Mouse (Mus musculus): ENCODE data around the gene Adam12. TPM values are rescaled to one million over a fixed set of nuclear protein-coding genes. Genes with fewer than 3 reads are reported as not detected.

Adam12 gene
- total RNA-seq, 2 experiments from 2014 or later, result 16.3 to 16.8 TPM

- DNase-seq (ENCODE audit: low spot score in 2 of 2), result no peak
These were observed 209.6 kb downstream of the Adam12 start for GRCm38 (mm10) chr7:134022157-134022885.

GRCm38 (mm10) chr7:134015226-134015625 is 216.7 kb downstream of the Adam12 start:
- DNase-seq (ENCODE audit: low spot score in 2 of 2), result no peak

GRCm38 (mm10) chr7:134014733-134015132 is 217.2 kb downstream of the Adam12 start:
- peak; percentile 28 to 48 for DNase-seq (ENCODE audit: low spot score in 2 of 2)

GRCm38 (mm10) chr7:134009157-134009556 is 222.8 kb downstream of the Adam12 start:
- no peak for DNase-seq (ENCODE audit: low spot score in 2 of 2)

- DNase-seq (ENCODE audit: low spot score in 2 of 2), result no peak
These were observed 224.0 kb downstream of the Adam12 start for GRCm38 (mm10) chr7:134007942-134008361.

GRCm38 (mm10) chr7:134001581-134001980 is 230.4 kb downstream of the Adam12 start:
- DNase-seq (ENCODE audit: low spot score in 2 of 2), result no peak

- no peak for DNase-seq (ENCODE audit: low spot score in 2 of 2)
These were observed 241.0 kb downstream of the Adam12 start for GRCm38 (mm10) chr7:133990930-133991329.

- no peak for DNase-seq (ENCODE audit: low spot score in 2 of 2)
These were observed 243.6 kb downstream of the Adam12 start for GRCm38 (mm10) chr7:133988356-133988755.

GRCm38 (mm10) chr7:133986201-133986600 is 245.7 kb downstream of the Adam12 start:
- no peak for DNase-seq (ENCODE audit: low spot score in 2 of 2)

- no peak for DNase-seq (ENCODE audit: low spot score in 2 of 2)
These were observed 246.3 kb downstream of the Adam12 start for GRCm38 (mm10) chr7:133985648-133986047.

GRCm38 (mm10) chr7:133976388-133977122 is 255.4 kb downstream of the Adam12 start:
- DNase-seq (ENCODE audit: low spot score in 2 of 2), result no peak

GRCm38 (mm10) chr7:133971086-133971485 is 260.9 kb downstream of the Adam12 start:
- DNase-seq (ENCODE audit: low spot score in 2 of 2), result no peak

- no peak for DNase-seq (ENCODE audit: low spot score in 2 of 2)
These were observed 261.5 kb downstream of the Adam12 start for GRCm38 (mm10) chr7:133970407-133970806.

- no peak for DNase-seq (ENCODE audit: low spot score in 2 of 2)
These were observed 264.0 kb downstream of the Adam12 start for GRCm38 (mm10) chr7:133967906-133968305.

- no peak for DNase-seq (ENCODE audit: low spot score in 2 of 2)
These were observed 268.4 kb downstream of the Adam12 start for GRCm38 (mm10) chr7:133963501-133963900.

- peak; percentile 39 to 54 for DNase-seq (ENCODE audit: low spot score in 2 of 2)
These were observed 272.7 kb downstream of the Adam12 start for GRCm38 (mm10) chr7:133959200-133959599.

- DNase-seq (ENCODE audit: low spot score in 2 of 2), result no peak
These were observed 274.1 kb downstream of the Adam12 start for GRCm38 (mm10) chr7:133957873-133958272.

GRCm38 (mm10) chr7:133954111-133955091 is 277.5 kb downstream of the Adam12 start:
- no peak for DNase-seq (ENCODE audit: low spot score in 2 of 2)

GRCm38 (mm10) chr7:133951777-133952545 is 280.0 kb downstream of the Adam12 start:
- DNase-seq (ENCODE audit: low spot score in 2 of 2), result no peak

- DNase-seq (ENCODE audit: low spot score in 2 of 2), result no peak
These were observed 284.6 kb downstream of the Adam12 start for GRCm38 (mm10) chr7:133947360-133947759.
